In the genomic region with DNA sequence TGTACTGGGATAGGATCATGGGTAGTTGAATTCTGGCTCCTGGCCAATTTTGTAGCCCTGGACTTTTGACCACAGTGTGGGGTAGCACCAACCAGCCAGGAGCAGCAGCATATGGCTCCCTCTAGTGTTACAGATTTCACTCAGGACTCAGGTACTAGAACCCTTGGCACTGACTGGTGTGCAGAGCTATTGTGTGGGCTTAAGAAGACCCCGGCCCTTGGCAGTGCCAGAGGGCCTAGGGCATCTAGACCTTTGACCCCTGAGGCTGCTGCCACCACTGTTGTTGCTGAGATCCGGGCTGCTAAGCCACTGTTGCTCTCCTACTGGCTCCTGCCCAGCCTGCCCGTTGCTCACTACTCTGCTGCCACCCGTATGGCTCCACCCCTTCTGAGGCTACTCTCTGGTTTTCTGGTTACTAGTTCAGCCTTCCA, we compare ENCODE assay signal across 8 mouse cellular contexts. TPM values are rescaled to one million over a fixed set of nuclear protein-coding genes. Genes with fewer than 3 reads are reported as not detected.
DNase-seq lines count a peak whose midpoint lies in the region; ATAC-seq lines count a peak whose summit lies in the region.

No protein-coding gene starts in this region.

- DNase-seq in cerebellum, postnatal 4 days (ENCODE audit: low spot score in 2 of 2): peak; percentile 1 to 19
- DNase-seq in cerebellum, adult 11 months: no peak
- peak; percentile 20 for DNase-seq in urinary bladder, adult 2 months (ENCODE audit: low spot score)
- DNase-seq in urinary bladder, postnatal 10 days (ENCODE audit: low spot score): no peak
- peak; percentile 51 for DNase-seq in large intestine, adult 2 months (ENCODE audit: low read depth, low spot score)
- no peak for DNase-seq in ovary, postnatal 10 days (ENCODE audit: low spot score)
- no peak for DNase-seq in right cerebral cortex, postnatal 4 days

- ATAC-seq in CD4-positive, CD25-positive, alpha-beta regulatory T cell, adult 4 months: no peak

- WGBS in large intestine, adult 2 months: 28% methylated on average over 4 of the region's 4 CpGs

RNA-seq across cellular contexts. Expression of gene Zfp618, which starts 54.1 kb away (rescaled TPM):
- polyA plus RNA-seq in urinary bladder, adult 2 months (2012; rRNA removed): 3.0 TPM in 2 replicates
- polyA plus RNA-seq in large intestine, adult 2 months (2012; rRNA removed): 0.42 and 0.91 TPM in 2 replicates
- under 1 TPM in 1 of 2 experiments, not detected in 1; 0.11 TPM for polyA plus RNA-seq in CD4-positive, CD25-positive, alpha-beta regulatory T cell, adult 4 months (2017; shearing (Covaris generic))

Comparison
In these comparisons a context has a peak if more than half of its experiments do, and no peak if none do; other contexts are left out.
1. DNase-seq: peak in cerebellum, postnatal 4 days (2 of 2), urinary bladder, adult 2 months (single experiment) and large intestine, adult 2 months (single experiment); none in cerebellum, adult 11 months (single experiment), urinary bladder, postnatal 10 days (single experiment), ovary, postnatal 10 days (single experiment) and right cerebral cortex, postnatal 4 days (single experiment).